Mouse (Mus musculus): ENCODE data around the gene Znrf3. TPM values are rescaled to one million over a fixed set of nuclear protein-coding genes. Genes with fewer than 3 reads are reported as not detected.

The Znrf3 gene
- polyA plus RNA-seq, 1 experiment from 2014 or later = 17.6 TPM

DNA sequence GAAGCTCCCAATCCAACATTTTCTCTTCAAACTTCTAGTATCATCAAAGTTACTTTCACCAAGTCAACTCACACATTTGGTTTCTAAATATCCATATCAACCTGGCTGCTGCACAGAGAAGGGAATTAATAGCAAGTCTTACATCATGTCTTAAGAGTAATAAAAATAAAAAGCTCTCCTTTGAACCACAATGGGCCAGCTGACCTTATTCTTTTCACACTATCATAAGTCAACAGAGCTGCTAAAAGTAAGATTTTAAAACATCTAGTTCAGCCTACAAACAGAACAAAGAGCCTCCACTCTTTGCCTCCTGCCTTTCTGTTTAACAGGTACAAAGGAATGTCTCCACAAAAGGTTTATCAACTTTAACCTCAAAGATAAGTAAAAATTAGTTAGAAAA is 7.7 kb downstream of the Znrf3 start:
- no peak overlapping the region for H3K27ac ChIP-seq

DNA sequence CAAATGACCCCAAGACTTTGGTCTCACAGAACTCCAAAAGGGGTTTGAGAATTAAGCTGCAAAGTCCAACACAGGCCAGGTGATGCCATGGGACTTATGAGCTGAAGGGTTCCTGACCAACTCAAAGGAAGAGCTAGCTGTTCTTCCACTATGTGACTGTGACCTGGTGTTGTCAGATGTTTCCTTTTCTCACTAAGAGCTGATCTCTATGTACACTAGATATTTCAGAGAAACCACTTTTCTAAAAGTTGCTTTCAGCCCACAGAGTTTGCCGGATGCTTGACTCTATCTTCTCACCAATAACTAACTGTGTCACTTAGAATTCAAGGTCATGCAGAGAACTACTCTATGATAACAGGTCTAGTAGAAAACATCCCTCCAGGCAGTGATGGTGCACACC is 9.2 kb downstream of the Znrf3 start:
- no peaks in the 10 kb centered on the region for H3K36me3 ChIP-seq
- H3K9me3 ChIP-seq = no peaks in the 10 kb centered on the region
- no peak overlapping the region for H3K4me2 ChIP-seq
- peaks cover 32% of the 10 kb centered on the region for H3K4me1 ChIP-seq
- ATAC-seq (ENCODE audit: insufficient number of reproducible peaks, insufficient read depth, low FRiP score, low TSS enrichment, low read depth) = no peak
- no peak overlapping the region for H3K4me3 ChIP-seq
- 88% methylated on average over 1 of the region's 1 CpGs for WGBS
- no peak overlapping the region for H3K27ac ChIP-seq
- no peaks in the 10 kb centered on the region for H3K27me3 ChIP-seq
- H3K9ac ChIP-seq = no peak overlapping the region

More for the DNA sequence above, 7.7 kb downstream of the Znrf3 start:
- no peak overlapping the region for H3K4me3 ChIP-seq
- no peaks in the 10 kb centered on the region for H3K36me3 ChIP-seq
- no peaks in the 10 kb centered on the region for H3K9me3 ChIP-seq
- no peaks in the 10 kb centered on the region for H3K27me3 ChIP-seq
- H3K4me1 ChIP-seq = peaks cover 33% of the 10 kb centered on the region
- no peak for ATAC-seq (ENCODE audit: insufficient number of reproducible peaks, insufficient read depth, low FRiP score, low TSS enrichment, low read depth)
- no peak overlapping the region for H3K4me2 ChIP-seq
- H3K9ac ChIP-seq = no peak overlapping the region

DNA sequence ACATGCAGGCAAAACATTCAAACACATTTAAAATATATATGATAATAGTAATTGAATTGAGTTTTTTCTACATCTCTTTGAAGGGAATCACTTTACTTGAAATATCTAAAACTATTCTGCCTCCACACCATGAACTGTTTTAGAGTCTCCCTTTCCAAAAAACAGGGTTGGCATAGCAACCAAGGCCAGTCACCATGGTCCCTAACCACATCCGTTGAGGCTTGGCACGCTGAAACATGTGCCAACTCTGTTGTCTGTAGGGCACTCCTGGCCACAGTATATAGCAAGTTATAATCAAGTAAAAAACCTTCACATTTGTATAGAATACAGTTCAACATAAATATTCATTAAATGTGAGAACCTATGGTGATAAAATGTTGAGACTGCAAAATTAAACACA is 12.3 kb downstream of the Znrf3 start:
- H3K4me2 ChIP-seq = no peak overlapping the region
- H3K9me3 ChIP-seq = no peaks in the 10 kb centered on the region
- no peak overlapping the region for H3K27ac ChIP-seq
- no peak overlapping the region for H3K4me3 ChIP-seq
- H3K9ac ChIP-seq = no peak overlapping the region
- 62% methylated on average over 2 of the region's 2 CpGs for WGBS
- peaks cover 31% of the 10 kb centered on the region for H3K4me1 ChIP-seq
- H3K36me3 ChIP-seq = no peaks in the 10 kb centered on the region
- no peaks in the 10 kb centered on the region for H3K27me3 ChIP-seq
- ATAC-seq (ENCODE audit: insufficient number of reproducible peaks, insufficient read depth, low FRiP score, low TSS enrichment, low read depth) = no peak

DNA sequence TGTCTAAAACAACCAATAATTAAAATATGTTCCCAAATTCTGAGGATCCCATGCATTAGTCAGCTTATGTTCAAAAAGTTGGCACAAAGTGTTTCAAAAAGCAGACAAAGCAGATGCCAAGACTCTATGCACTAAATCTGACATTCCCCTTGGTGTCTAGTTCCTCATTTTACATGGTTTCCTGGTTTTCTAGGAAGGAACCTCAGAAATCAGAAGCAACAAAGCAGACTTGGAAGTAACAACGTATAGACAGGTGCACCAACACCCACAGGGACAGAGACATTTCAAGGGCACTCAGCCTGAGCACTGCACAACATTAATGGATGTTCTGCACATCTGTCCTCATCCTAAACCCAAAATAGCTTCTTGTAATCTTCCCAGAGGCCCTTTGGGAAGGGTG is 13.8 kb downstream of the Znrf3 start:
- WGBS = 68% methylated on average over 1 of the region's 1 CpGs
- H3K9ac ChIP-seq = no peak overlapping the region

DNA sequence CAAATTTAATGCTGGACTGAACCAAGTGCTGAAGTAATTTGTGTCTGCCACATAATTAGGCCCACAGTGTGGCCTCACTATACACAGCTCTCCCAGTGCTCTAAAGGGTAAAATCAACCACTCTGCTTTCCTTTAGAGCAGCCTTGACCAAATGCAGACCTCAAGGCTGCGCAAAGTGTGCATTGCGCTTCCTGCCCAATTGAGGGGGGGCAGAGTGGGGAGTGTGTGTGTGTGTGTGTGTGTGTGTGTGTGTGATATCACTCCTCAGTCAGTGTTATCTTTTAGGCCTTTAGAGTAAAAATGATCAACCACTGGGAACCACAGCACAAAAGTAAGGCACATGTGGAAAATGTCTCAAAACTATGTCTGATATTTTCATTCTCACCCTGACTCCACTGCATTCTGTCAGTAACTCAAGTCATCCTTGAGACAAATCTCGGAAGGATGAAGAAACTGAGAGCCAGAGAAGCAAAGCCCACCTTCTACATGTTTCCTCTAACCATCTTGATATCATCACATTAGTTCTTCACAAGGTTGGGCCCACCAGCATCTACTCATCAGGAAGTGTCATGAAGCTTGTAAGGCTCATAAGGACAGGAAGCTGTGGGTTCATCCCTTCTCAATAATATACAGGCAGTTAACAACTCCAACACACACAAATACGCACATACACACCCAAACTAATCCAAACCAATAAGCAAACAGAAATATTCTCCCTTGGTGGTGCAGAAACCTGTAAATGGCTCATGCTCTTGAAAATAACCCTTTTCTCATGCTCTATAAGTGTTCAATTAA is 15.1 kb downstream of the Znrf3 start:
- no peaks in the 10 kb centered on the region for H3K9me3 ChIP-seq
- 85% methylated on average over 4 of the region's 4 CpGs for whole genome bisulfite sequencing
- H3K9ac ChIP-seq = no peak overlapping the region
- no peak overlapping the region for H3K27ac ChIP-seq
- H3K4me1 ChIP-seq = peaks cover 37% of the 10 kb centered on the region
- H3K36me3 ChIP-seq = no peaks in the 10 kb centered on the region
- H3K4me2 ChIP-seq = no peak overlapping the region
- ATAC-seq (ENCODE audit: insufficient number of reproducible peaks, insufficient read depth, low FRiP score, low TSS enrichment, low read depth) = no peak
- H3K27me3 ChIP-seq = no peaks in the 10 kb centered on the region
- no peak overlapping the region for H3K4me3 ChIP-seq

More for the DNA sequence above, 13.8 kb downstream of the Znrf3 start:
- no peaks in the 10 kb centered on the region for H3K9me3 ChIP-seq
- no peaks in the 10 kb centered on the region for H3K36me3 ChIP-seq
- no peak overlapping the region for H3K4me3 ChIP-seq
- peaks cover 39% of the 10 kb centered on the region for H3K4me1 ChIP-seq
- ATAC-seq (ENCODE audit: insufficient number of reproducible peaks, insufficient read depth, low FRiP score, low TSS enrichment, low read depth) = no peak
- no peak overlapping the region for H3K4me2 ChIP-seq
- H3K27me3 ChIP-seq = no peaks in the 10 kb centered on the region
- H3K27ac ChIP-seq = no peak overlapping the region

DNA sequence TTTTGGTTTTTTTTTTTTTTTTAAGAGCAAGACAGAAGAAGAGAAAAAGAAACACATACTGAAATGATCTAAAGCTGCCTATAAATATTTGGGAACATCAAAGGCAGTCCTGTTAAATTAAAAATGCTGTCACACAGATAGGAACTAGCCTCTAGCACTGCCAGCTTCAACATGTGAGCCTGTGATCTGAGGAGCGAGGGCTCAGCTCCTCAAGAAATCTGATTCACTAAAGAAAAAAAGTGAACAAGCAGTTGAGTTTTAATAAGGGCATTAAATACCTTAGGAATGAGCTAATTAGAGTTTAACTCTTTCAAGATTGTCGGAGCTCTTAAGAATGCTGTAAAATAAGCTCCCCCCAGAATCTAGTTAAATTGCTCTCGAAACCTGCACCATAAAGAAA is 17.4 kb downstream of the Znrf3 start:
- no peaks in the 10 kb centered on the region for H3K27me3 ChIP-seq
- ATAC-seq (ENCODE audit: insufficient number of reproducible peaks, insufficient read depth, low FRiP score, low TSS enrichment, low read depth) = no peak
- WGBS = 32% methylated on average over 3 of the region's 3 CpGs

DNA sequence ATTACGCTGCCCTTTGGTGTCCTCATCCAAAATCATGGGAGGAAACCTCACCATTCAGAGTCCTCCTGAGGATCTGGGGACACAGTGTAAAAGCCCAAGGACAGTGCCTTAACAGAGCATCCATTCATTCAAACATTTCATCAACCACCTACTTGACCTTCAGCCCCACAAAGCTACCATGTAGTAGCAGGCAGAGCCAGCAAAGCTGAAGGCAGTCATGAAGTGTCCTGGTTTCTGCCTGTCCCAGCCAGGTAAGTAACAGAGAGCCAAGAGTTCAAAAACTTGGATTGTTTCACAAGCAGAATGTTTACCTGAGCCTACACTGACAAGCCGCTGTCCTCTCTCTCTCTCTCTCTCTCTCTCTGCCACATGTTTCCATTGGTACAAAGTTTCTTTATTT is 18.3 kb downstream of the Znrf3 start:
- Histone ChIP-seq H3K27me3 (no peaks in the 10 kb centered on the region), H3K4me2 (no peak overlapping the region), H3K9ac (no peak overlapping the region), H3K4me3 (no peak overlapping the region), H3K27ac (no peak overlapping the region), H3K4me1 (peaks cover 38% of the 10 kb centered on the region), H3K9me3 (no peaks in the 10 kb centered on the region), H3K36me3 (no peaks in the 10 kb centered on the region)
- WGBS = 87% methylated on average over 2 of the region's 2 CpGs
- ATAC-seq (ENCODE audit: insufficient number of reproducible peaks, insufficient read depth, low FRiP score, low TSS enrichment, low read depth) = no peak

More for the DNA sequence above, 17.4 kb downstream of the Znrf3 start:
- no peaks in the 10 kb centered on the region for H3K36me3 ChIP-seq
- H3K9me3 ChIP-seq = no peaks in the 10 kb centered on the region
- no peak overlapping the region for H3K4me2 ChIP-seq
- no peak overlapping the region for H3K9ac ChIP-seq
- H3K4me1 ChIP-seq = peaks cover 38% of the 10 kb centered on the region
- no peak overlapping the region for H3K4me3 ChIP-seq
- no peak overlapping the region for H3K27ac ChIP-seq

DNA sequence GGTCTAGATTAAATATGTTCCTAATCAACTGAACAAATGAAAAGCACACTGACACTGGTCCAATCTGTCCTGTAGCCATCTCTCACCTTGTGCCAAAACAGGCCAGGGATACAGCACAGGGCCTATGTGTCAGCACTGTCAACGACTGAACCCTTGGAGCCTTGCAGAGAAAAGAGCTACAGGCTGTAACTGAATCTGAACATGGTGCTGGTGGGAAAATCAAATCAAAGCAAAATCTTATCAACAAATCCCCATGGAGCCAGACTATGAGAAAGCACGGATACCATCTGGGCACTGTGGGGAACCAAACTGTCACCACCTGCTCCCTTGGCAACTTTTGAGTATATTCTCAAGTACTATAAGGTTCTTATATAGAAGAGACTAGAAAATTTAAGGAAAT is 19.5 kb downstream of the Znrf3 start:
- no peak overlapping the region for H3K27ac ChIP-seq
- no peaks in the 10 kb centered on the region for H3K9me3 ChIP-seq
- no peak for ATAC-seq (ENCODE audit: insufficient number of reproducible peaks, insufficient read depth, low FRiP score, low TSS enrichment, low read depth)
- H3K36me3 ChIP-seq = no peaks in the 10 kb centered on the region
- WGBS = 31% methylated on average over 2 of the region's 2 CpGs
- no peak overlapping the region for H3K9ac ChIP-seq
- H3K27me3 ChIP-seq = no peaks in the 10 kb centered on the region
- H3K4me1 ChIP-seq = peaks cover 36% of the 10 kb centered on the region
- no peak overlapping the region for H3K4me3 ChIP-seq
- no peak overlapping the region for H3K4me2 ChIP-seq

DNA sequence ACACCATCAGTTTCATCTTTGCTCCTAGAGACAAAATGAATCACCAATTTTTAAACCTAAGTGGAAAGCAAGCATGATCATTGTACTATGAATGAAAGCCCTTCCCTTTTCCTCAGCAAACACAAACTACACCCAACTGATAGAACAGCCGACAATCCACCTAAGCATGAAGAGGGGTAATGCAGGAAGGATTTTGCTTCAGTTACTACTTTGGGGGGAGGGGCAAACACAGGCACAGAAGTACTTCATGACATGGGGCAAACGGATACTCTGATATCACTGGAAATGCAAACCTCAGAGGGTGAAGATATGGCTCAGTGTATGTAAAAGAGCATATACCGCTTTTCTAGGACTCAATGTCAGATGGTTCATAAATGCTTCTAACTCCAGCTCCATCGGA is 20.5 kb downstream of the Znrf3 start:
- H3K4me3 ChIP-seq = no peak overlapping the region
- no peaks in the 10 kb centered on the region for H3K9me3 ChIP-seq
- H3K36me3 ChIP-seq = no peaks in the 10 kb centered on the region
- H3K9ac ChIP-seq = no peak overlapping the region
- H3K4me1 ChIP-seq = peaks cover 35% of the 10 kb centered on the region
- no peak for ATAC-seq (ENCODE audit: insufficient number of reproducible peaks, insufficient read depth, low FRiP score, low TSS enrichment, low read depth)
- no peak overlapping the region for H3K4me2 ChIP-seq
- H3K27me3 ChIP-seq = no peaks in the 10 kb centered on the region
- no peak overlapping the region for H3K27ac ChIP-seq
- WGBS = 74% methylated on average over 4 of the region's 4 CpGs

DNA sequence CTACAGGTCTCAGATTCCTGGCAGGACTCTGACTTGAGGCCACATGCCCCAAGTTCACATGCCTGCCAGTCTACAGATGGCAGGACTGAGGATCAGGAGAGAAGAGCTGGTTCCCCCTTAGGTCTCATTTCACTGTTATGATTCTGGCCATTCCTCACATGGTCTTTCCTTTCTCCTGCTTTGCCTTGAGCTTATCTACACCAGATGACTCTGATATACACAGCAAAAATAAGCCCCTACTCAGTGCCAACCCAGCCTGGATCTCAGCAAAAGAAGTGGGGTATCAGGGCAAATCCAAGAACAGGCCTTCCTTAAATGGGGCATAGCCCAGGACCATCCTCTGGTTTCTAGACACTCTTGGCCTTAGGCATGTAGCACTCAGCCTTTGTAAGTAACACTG is 21.6 kb downstream of the Znrf3 start:
- no peak for ATAC-seq (ENCODE audit: insufficient number of reproducible peaks, insufficient read depth, low FRiP score, low TSS enrichment, low read depth)
- Histone ChIP-seq H3K9ac (no peak overlapping the region), H3K4me1 (peaks cover 35% of the 10 kb centered on the region), H3K4me3 (no peak overlapping the region), H3K27me3 (no peaks in the 10 kb centered on the region), H3K9me3 (no peaks in the 10 kb centered on the region), H3K4me2 (no peak overlapping the region), H3K27ac (no peak overlapping the region), H3K36me3 (no peaks in the 10 kb centered on the region)

DNA sequence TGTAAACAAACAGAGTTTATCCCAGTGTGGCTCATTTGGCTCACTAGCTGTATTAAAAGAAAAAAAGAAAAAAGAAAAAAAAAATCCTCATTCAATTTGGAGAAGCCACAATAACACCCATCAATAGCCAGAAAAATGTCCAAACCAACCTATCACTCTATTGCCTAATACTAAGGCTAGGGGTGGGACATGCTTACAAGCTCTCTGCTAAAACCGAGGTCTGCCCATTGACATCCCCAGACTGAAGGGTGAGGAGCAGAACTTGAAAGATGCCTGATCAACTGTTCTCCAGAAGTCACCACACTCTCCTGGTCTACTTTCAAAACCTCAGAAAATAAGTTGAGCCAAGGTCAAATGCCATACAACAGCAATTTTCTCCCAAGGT is 22.4 kb downstream of the Znrf3 start:
- Histone ChIP-seq H3K9ac (no peak overlapping the region), H3K4me1 (peaks cover 36% of the 10 kb centered on the region), H3K4me2 (no peak overlapping the region), H3K36me3 (no peaks in the 10 kb centered on the region), H3K27ac (no peak overlapping the region), H3K27me3 (no peaks in the 10 kb centered on the region), H3K4me3 (no peak overlapping the region), H3K9me3 (no peaks in the 10 kb centered on the region)
- 55% methylated on average over 1 of the region's 1 CpGs for WGBS
- ATAC-seq (ENCODE audit: insufficient number of reproducible peaks, insufficient read depth, low FRiP score, low TSS enrichment, low read depth) = no peak

DNA sequence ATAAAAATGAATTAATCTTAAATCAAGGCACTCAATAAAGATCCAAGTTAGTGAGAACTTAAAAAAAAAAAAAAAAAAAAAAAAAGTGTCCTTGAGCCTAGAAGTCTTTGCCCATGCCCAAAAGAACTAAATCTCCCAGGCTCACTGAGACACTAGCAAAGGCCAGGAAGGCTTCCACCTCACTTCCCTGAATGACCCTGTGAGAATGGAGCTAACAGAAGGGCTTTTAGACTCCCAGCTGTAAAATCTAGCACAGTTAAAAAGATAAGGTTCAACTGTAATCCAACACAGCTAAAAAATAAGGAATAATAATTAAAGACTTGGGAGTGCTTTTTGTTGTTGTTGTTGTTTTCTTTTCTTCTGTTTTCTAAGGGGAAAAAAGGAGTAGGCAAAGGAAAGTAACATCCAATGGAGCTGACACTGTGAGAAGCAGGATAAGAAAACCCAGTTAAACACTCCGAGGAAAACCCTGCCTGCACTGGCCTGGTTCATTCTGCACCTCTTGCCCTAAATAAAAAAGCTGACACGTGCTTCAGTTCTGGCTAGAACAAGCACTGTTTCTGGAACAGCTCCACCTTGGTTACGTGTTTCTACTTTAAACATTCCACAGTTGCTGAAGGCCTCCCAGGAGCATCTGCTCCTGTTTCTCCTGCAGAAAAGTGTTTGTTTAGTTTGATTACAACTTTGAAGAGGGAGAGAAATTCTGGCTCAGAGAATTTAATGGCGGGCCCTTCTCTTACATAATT is 23.0 kb downstream of the Znrf3 start:
- no peak overlapping the region for H3K9ac ChIP-seq
- WGBS = 20% methylated on average over 4 of the region's 4 CpGs
- H3K36me3 ChIP-seq = no peaks in the 10 kb centered on the region
- no peaks in the 10 kb centered on the region for H3K9me3 ChIP-seq
- H3K4me2 ChIP-seq = no peak overlapping the region
- H3K4me1 ChIP-seq = peaks cover 38% of the 10 kb centered on the region
- H3K27me3 ChIP-seq = no peaks in the 10 kb centered on the region
- peak overlapping the region; percentile 30; the same call in 1 of the 2 replicates for H3K27ac ChIP-seq
- no peak overlapping the region for H3K4me3 ChIP-seq
- ATAC-seq (ENCODE audit: insufficient number of reproducible peaks, insufficient read depth, low FRiP score, low TSS enrichment, low read depth) = no peak
